Mouse (Mus musculus) heart, embryonic 14.5 days (tissue): Measurements from ENCODE around the gene Xpnpep2. TPM values are rescaled to one million over a fixed set of nuclear protein-coding genes. Genes with fewer than 3 reads are reported as not detected.

Experiments
- ATAC-seq: fragments of 200-750 bp; cut with Nextera tagmentation; 2 replicates; pipeline ENCODE4 v1.8.0; 2017; ENCODE audit warnings: low read depth, moderate TSS enrichment; ENCODE audit not compliant: insufficient number of reproducible peaks, insufficient read depth, low FRiP score
- H3K27ac ChIP-seq, 2 experiments: fragments of 200-500 bp in 1 of 2; fragments of 300-500 bp in 1 of 2; sonication (generic) in 1 of 2; replicated peaks in 1 of 2; 2 replicates each; pipeline ENCODE4 v1.5.1; 2012 to 2014; ENCODE audit warnings: low read depth in 2 of 2, low read length in 2 of 2, control low read depth in 1 of 2, mild to moderate bottlenecking in 1 of 2, mixed read lengths in 1 of 2; ENCODE audit not compliant: control insufficient read depth in 1 of 2, insufficient read depth in 1 of 2
- H3K27me3 ChIP-seq: fragments of 300-500 bp; sonication (generic); 2 replicates; pipeline ENCODE4 v1.6.1; 2014; ENCODE audit warnings: mild to moderate bottlenecking, low read length, control low read depth; ENCODE audit not compliant: control insufficient read depth, insufficient read depth
- H3K36me3 ChIP-seq: fragments of 300-500 bp; sonication (generic); 2 replicates; pipeline ENCODE4 v1.6.1; 2014; ENCODE audit warnings: mild to moderate bottlenecking, control low read depth, low read length, mixed read lengths; ENCODE audit not compliant: control insufficient read depth, insufficient read depth
- H3K4me1 ChIP-seq, 2 experiments: fragments of 200-500 bp in 1 of 2; fragments of 300-500 bp in 1 of 2; sonication (generic) in 1 of 2; 2 replicates each; pipeline ENCODE4 v1.6.1; 2012 to 2014; ENCODE audit warnings: low read length in 2 of 2, control low read depth in 1 of 2, mixed read lengths in 1 of 2; ENCODE audit not compliant: control insufficient read depth in 2 of 2, insufficient read depth in 2 of 2
- H3K4me2 ChIP-seq: fragments of 300-500 bp; sonication (generic); 2 replicates; pipeline ENCODE4 v1.6.1; 2014; ENCODE audit warnings: mild to moderate bottlenecking, low read length
- H3K4me3 ChIP-seq, 2 experiments: fragments of 200-500 bp in 1 of 2; fragments of 300-500 bp in 1 of 2; sonication (generic) in 1 of 2; 2 replicates each; pipeline ENCODE4 v1.5.1; 2012 to 2014; ENCODE audit warnings: low read length in 2 of 2, mild to moderate bottlenecking in 2 of 2, control low read depth in 1 of 2, low read depth in 1 of 2, moderate library complexity in 1 of 2; ENCODE audit not compliant: control insufficient read depth in 1 of 2, insufficient read depth in 1 of 2
- H3K9ac ChIP-seq: fragments of 300-500 bp; sonication (generic); 2 replicates; pipeline ENCODE4 v1.6.1; 2014; ENCODE audit warnings: mild to moderate bottlenecking, low read length
- H3K9me3 ChIP-seq: fragments of 300-500 bp; sonication (generic); 2 replicates; pipeline ENCODE4 v1.6.1; 2016; ENCODE audit warnings: low read length, control low read depth; ENCODE audit not compliant: control insufficient read depth
- WGBS: fragments of 180-500 bp; shearing (Covaris S2); extraction: QIAGEN DNeasy Blood & Tissue Kit; methylation state at CpG from one replicate; pipeline ENCODE4 v1.1.7; 2014; 5-methylcytosine and 5-hydroxymethylcytosine counted together
- polyA plus RNA-seq: library from polyadenylated mRNA; unstranded; fragments of >200 nt; fragmentation: Nextera tagmentation; extraction: Ambion mirVana; gene quantifications from 2 replicates; pipeline ENCODE4 v1.2.1, GENCODE M21; 2014

Gene Xpnpep2
- polyA plus RNA-seq, 1 experiment from 2014 or later = 0.72 TPM

GRCm38 (mm10) chrX:48140286-48140877 is 31.9 kb downstream of the Xpnpep2 start:
- H3K4me3 ChIP-seq = no peak overlapping the region
- ATAC-seq = no peak
- no peaks in the 10 kb centered on the region for H3K36me3 ChIP-seq
- H3K4me2 ChIP-seq = no peak overlapping the region
- H3K4me1 ChIP-seq = peaks cover 0 to 3% of the 10 kb centered on the region in 2 experiments; a peak in 2 of 4 replicates
- H3K27ac ChIP-seq = no peak overlapping the region
- 49% methylated on average over 3 of the region's 3 CpGs for WGBS
- peaks cover 3% of the 10 kb centered on the region; the same call in 1 of the 2 replicates for H3K27me3 ChIP-seq
- no peak overlapping the region for H3K9ac ChIP-seq
- H3K9me3 ChIP-seq = no peaks in the 10 kb centered on the region

- no peak overlapping the region for H3K4me2 ChIP-seq
- H3K9me3 ChIP-seq = no peaks in the 10 kb centered on the region
- H3K4me1 ChIP-seq = peaks cover 0 to 3% of the 10 kb centered on the region in 2 experiments; a peak in 2 of 4 replicates
- no peak overlapping the region for H3K9ac ChIP-seq
- WGBS = 58% methylated on average over 6 of the region's 6 CpGs
- peaks cover 1% of the 10 kb centered on the region; the same call in 1 of the 2 replicates for H3K27me3 ChIP-seq
- no peak for ATAC-seq
- H3K27ac ChIP-seq = no peak overlapping the region
- no peaks in the 10 kb centered on the region for H3K36me3 ChIP-seq
- H3K4me3 ChIP-seq = no peak overlapping the region
Measured at GRCm38 (mm10) chrX:48141481-48141880, 33.0 kb downstream of the Xpnpep2 start.

- Histone ChIP-seq H3K9me3 (no peaks in the 10 kb centered on the region), H3K9ac (no peak overlapping the region), H3K4me3 (peak overlapping the region; percentile 20 to 42; a peak in 3 of 4 replicates), H3K4me2 (peak overlapping the region; percentile 53), H3K27ac (no peak overlapping the region), H3K27me3 (no peaks in the 10 kb centered on the region; the same call in 1 of the 2 replicates), H3K4me1 (peaks cover 0 to 3% of the 10 kb centered on the region in 2 experiments; a peak in 2 of 4 replicates), H3K36me3 (no peaks in the 10 kb centered on the region)
- 52% methylated on average over 26 of the region's 26 CpGs for WGBS
- no peak for ATAC-seq
Measured at GRCm38 (mm10) chrX:48143415-48144335, 35.1 kb downstream of the Xpnpep2 start.

- Histone ChIP-seq H3K27ac (no peak within 1 kb of the TSS), H3K9me3 (no peaks in the 10 kb centered on the region), H3K4me1 (peaks cover 0 to 3% of the 10 kb centered on the region in 2 experiments; a peak in 2 of 4 replicates), H3K9ac (no peak within 1 kb of the TSS), H3K4me2 (no peak within 1 kb of the TSS), H3K4me3 (no peak within 1 kb of the TSS), H3K36me3 (no peaks in the 10 kb centered on the region), H3K27me3 (no peaks in the 10 kb centered on the region; the same call in 1 of the 2 replicates)
- ATAC-seq = no peak
- 83% methylated on average over 4 of the region's 4 CpGs for WGBS
Measured at GRCm38 (mm10) chrX:48146262-48146661, 37.7 kb downstream of the Xpnpep2 start, which contains the start of gene Sash3. TSS of gene Sash3 (plus strand) at chrX:48146436.

GRCm38 (mm10) chrX:48147226-48147625 is 38.7 kb downstream of the Xpnpep2 start:
- no peak for ATAC-seq
- H3K9ac ChIP-seq = no peak overlapping the region
- H3K27ac ChIP-seq = no peak overlapping the region
- H3K9me3 ChIP-seq = no peaks in the 10 kb centered on the region
- peaks cover 2 to 5% of the 10 kb centered on the region in 2 experiments; a peak in 3 of 4 replicates for H3K4me1 ChIP-seq
- H3K36me3 ChIP-seq = no peaks in the 10 kb centered on the region
- 72% methylated on average over 2 of the region's 2 CpGs for WGBS
- H3K4me3 ChIP-seq = no peak overlapping the region
- no peaks in the 10 kb centered on the region; the same call in 1 of the 2 replicates for H3K27me3 ChIP-seq
- no peak overlapping the region for H3K4me2 ChIP-seq

- Histone ChIP-seq H3K27me3 (no peaks in the 10 kb centered on the region; the same call in 1 of the 2 replicates), H3K27ac (no peak overlapping the region), H3K9ac (no peak overlapping the region), H3K4me1 (peaks cover 5 to 10% of the 10 kb centered on the region in 2 experiments), H3K4me2 (no peak overlapping the region), H3K9me3 (no peaks in the 10 kb centered on the region), H3K4me3 (no peak overlapping the region), H3K36me3 (no peaks in the 10 kb centered on the region)
- no peak for ATAC-seq
- WGBS = 79% methylated on average over 7 of the region's 7 CpGs
Measured at GRCm38 (mm10) chrX:48147741-48148186, 39.2 kb downstream of the Xpnpep2 start.

GRCm38 (mm10) chrX:48152106-48152505 is 43.6 kb downstream of the Xpnpep2 start:
- 62% methylated on average over 7 of the region's 7 CpGs for WGBS
- Histone ChIP-seq H3K4me3 (no peak overlapping the region), H3K36me3 (no peaks in the 10 kb centered on the region), H3K4me1 (peaks cover 5 to 11% of the 10 kb centered on the region in 2 experiments), H3K4me2 (no peak overlapping the region), H3K9ac (no peak overlapping the region), H3K9me3 (no peaks in the 10 kb centered on the region), H3K27ac (no peak overlapping the region), H3K27me3 (peaks cover 10% of the 10 kb centered on the region; the same call in 1 of the 2 replicates)
- no peak for ATAC-seq
